27 mouse cellular contexts compared by ENCODE assay signal in genomic region chr16:9304079-9304478, GRCm38 (mm10).
"Had no signal": no experiment of that assay in that cellular context is flagged by ENCODE, and none has a peak within 500 bp of the region (broad histone marks: within the 10 kb centered on the region; RNA-seq: fewer than 3 reads in every experiment).

No protein-coding gene starts in this region.

- H3K4me1 ChIP-seq: heart, embryonic 13.5 days; heart, embryonic 15.5 days; hindbrain, embryonic 13.5 days; hindbrain, embryonic 15.5 days; kidney, embryonic 15.5 days; limb, embryonic 13.5 days; limb, embryonic 15.5 days; liver, embryonic 12.5 days had no signal

- ATAC-seq: hindbrain, postnatal 0 days; intestine, embryonic 16.5 days; liver, embryonic 12.5 days had no signal

- H3K9me3 ChIP-seq: heart, embryonic 13.5 days; heart, embryonic 15.5 days; hindbrain, embryonic 13.5 days; hindbrain, embryonic 15.5 days; kidney, embryonic 15.5 days; limb, embryonic 13.5 days; limb, embryonic 15.5 days; liver, embryonic 12.5 days had no signal

- H3K27ac ChIP-seq: heart, adult 2 months; heart, embryonic 13.5 days; heart, embryonic 15.5 days; hindbrain, embryonic 13.5 days; hindbrain, embryonic 15.5 days; hindbrain, postnatal 0 days; kidney, embryonic 15.5 days; kidney, postnatal 0 days; limb, embryonic 13.5 days; limb, embryonic 15.5 days; liver, embryonic 12.5 days; liver, embryonic 14.5 days had no signal

- H3K27me3 ChIP-seq: heart, embryonic 13.5 days; heart, embryonic 15.5 days; hindbrain, embryonic 13.5 days; hindbrain, embryonic 15.5 days; kidney, embryonic 15.5 days; limb, embryonic 13.5 days; limb, embryonic 15.5 days; liver, embryonic 12.5 days had no signal

- DNase-seq: gastrocnemius, postnatal 14 days; gastrocnemius, postnatal 36 days; heart, adult 11 months; heart, adult 2 months; heart, postnatal 14 days; heart, postnatal 36 days; kidney, adult 11 months; kidney, adult 2 months; kidney, adult 9 months; kidney, postnatal 14 days; kidney, postnatal 36 days; layer of hippocampus, adult 9-11 months; layer of hippocampus, postnatal 36 days; left cerebral cortex, postnatal 4 days had no signal

- H3K4me3 ChIP-seq: heart, adult 2 months; heart, embryonic 13.5 days; heart, embryonic 15.5 days; hindbrain, embryonic 13.5 days; hindbrain, embryonic 15.5 days; kidney, embryonic 15.5 days; limb, embryonic 13.5 days; limb, embryonic 15.5 days; liver, embryonic 12.5 days had no signal

- H3K36me3 ChIP-seq: heart, embryonic 13.5 days; heart, embryonic 15.5 days; hindbrain, embryonic 13.5 days; hindbrain, embryonic 15.5 days; kidney, embryonic 15.5 days; limb, embryonic 13.5 days; limb, embryonic 15.5 days; liver, embryonic 12.5 days had no signal

- H3K4me2 ChIP-seq: heart, embryonic 11.5 days; heart, embryonic 13.5 days; heart, embryonic 15.5 days; hindbrain, embryonic 13.5 days; hindbrain, embryonic 15.5 days; kidney, embryonic 15.5 days; limb, embryonic 13.5 days; limb, embryonic 15.5 days; liver, embryonic 12.5 days had no signal

- H3K9ac ChIP-seq: heart, embryonic 13.5 days; heart, embryonic 15.5 days; hindbrain, embryonic 13.5 days; hindbrain, embryonic 15.5 days; kidney, embryonic 15.5 days; limb, embryonic 13.5 days; limb, embryonic 15.5 days; liver, embryonic 12.5 days; liver, embryonic 14.5 days had no signal
